Mouse (Mus musculus): ENCODE results near the gene Tenm4. TPM values are rescaled to one million over a fixed set of nuclear protein-coding genes. Genes with fewer than 3 reads are reported as not detected.

Tenm4 gene
- total and polyA plus RNA-seq, 3 experiments = 0.04 to 0.38 TPM; not detected in 1

- no peaks in the 10 kb centered on the region for H3K36me3 ChIP-seq (replicated peaks)
- H3K4me1 ChIP-seq (ENCODE audit: insufficient read depth, low read depth, low read length) = no peaks in the 10 kb centered on the region
- H3K27me3 ChIP-seq (ENCODE audit: insufficient read depth, low read length) = no peaks in the 10 kb centered on the region
- ATAC-seq (ENCODE audit: extremely low read depth, insufficient number of reproducible peaks, low FRiP score, poor library complexity, severe bottlenecking) = no peak
- H3K4me3 ChIP-seq (ENCODE audit: low read depth, low read length) = no peak overlapping the region
- peaks cover 52% of the 10 kb centered on the region for H3K9me3 ChIP-seq (replicated peaks)
- DNase-seq (ENCODE audit: low spot score) = no peak
- TF ChIP-seq CTCF (IDR thresholded peaks at IDR 0.05; ENCODE audit: low read depth, low read length) (no peak), TAL1 (conservative IDR thresholded peaks at IDR 0.05; ENCODE audit: low read depth, low read length) (no peak), POLR2AphosphoS5 (IDR thresholded peaks at IDR 0.05; ENCODE audit: insufficient replicate concordance, low read depth, low read length) (no peak), GATA1 (IDR thresholded peaks at IDR 0.05; ENCODE audit: borderline replicate concordance, low read length) (no peak), GATA2 (IDR thresholded peaks at IDR 0.05; ENCODE audit: borderline replicate concordance, low read depth, low read length) (no peak)
Observed at GRCm38 (mm10) chr7:96230720-96231241, 59.7 kb downstream of the Tenm4 start.

- DNase-seq (ENCODE audit: low spot score) (no peak), ATAC-seq (ENCODE audit: extremely low read depth, insufficient number of reproducible peaks, low FRiP score, poor library complexity, severe bottlenecking) (no peak)
- H3K27me3 ChIP-seq (ENCODE audit: insufficient read depth, low read length) = no peaks in the 10 kb centered on the region
- TF ChIP-seq GATA2 (IDR thresholded peaks at IDR 0.05; ENCODE audit: borderline replicate concordance, low read depth, low read length) (no peak), CTCF (IDR thresholded peaks at IDR 0.05; ENCODE audit: low read depth, low read length) (no peak), TAL1 (conservative IDR thresholded peaks at IDR 0.05; ENCODE audit: low read depth, low read length) (no peak), POLR2AphosphoS5 (IDR thresholded peaks at IDR 0.05; ENCODE audit: insufficient replicate concordance, low read depth, low read length) (no peak), GATA1 (IDR thresholded peaks at IDR 0.05; ENCODE audit: borderline replicate concordance, low read length) (no peak)
- H3K36me3 ChIP-seq (replicated peaks) = no peaks in the 10 kb centered on the region
- no peaks in the 10 kb centered on the region for H3K4me1 ChIP-seq (ENCODE audit: insufficient read depth, low read depth, low read length)
- H3K4me3 ChIP-seq (ENCODE audit: low read depth, low read length) = no peak overlapping the region
- peaks cover 48% of the 10 kb centered on the region for H3K9me3 ChIP-seq (replicated peaks)
Observed at GRCm38 (mm10) chr7:96235847-96236246, 64.8 kb downstream of the Tenm4 start.

- no peak for TF ChIP-seq CTCF (IDR thresholded peaks at IDR 0.05; ENCODE audit: low read depth, low read length)
- no peak for TF ChIP-seq GATA2 (IDR thresholded peaks at IDR 0.05; ENCODE audit: borderline replicate concordance, low read depth, low read length)
- no peak for TF ChIP-seq POLR2AphosphoS5 (IDR thresholded peaks at IDR 0.05; ENCODE audit: insufficient replicate concordance, low read depth, low read length)
- no peak for TF ChIP-seq TAL1 (conservative IDR thresholded peaks at IDR 0.05; ENCODE audit: low read depth, low read length)
- TF ChIP-seq GATA1 (IDR thresholded peaks at IDR 0.05; ENCODE audit: borderline replicate concordance, low read length) = no peak
- Histone ChIP-seq H3K4me1 (ENCODE audit: insufficient read depth, low read depth, low read length) (no peaks in the 10 kb centered on the region), H3K27me3 (ENCODE audit: insufficient read depth, low read length) (no peaks in the 10 kb centered on the region), H3K9me3 (replicated peaks) (peaks cover 48% of the 10 kb centered on the region), H3K36me3 (replicated peaks) (no peaks in the 10 kb centered on the region), H3K4me3 (ENCODE audit: low read depth, low read length) (no peak overlapping the region)
- DNase-seq (ENCODE audit: low spot score) (no peak), ATAC-seq (ENCODE audit: extremely low read depth, insufficient number of reproducible peaks, low FRiP score, poor library complexity, severe bottlenecking) (no peak)
Observed at GRCm38 (mm10) chr7:96240661-96241060, 69.6 kb downstream of the Tenm4 start.

GRCm38 (mm10) chr7:96242328-96243185, 71.5 kb downstream of the Tenm4 start:
- TF ChIP-seq CTCF (IDR thresholded peaks at IDR 0.05; ENCODE audit: low read depth, low read length) (no peak), GATA1 (IDR thresholded peaks at IDR 0.05; ENCODE audit: borderline replicate concordance, low read length) (no peak), TAL1 (conservative IDR thresholded peaks at IDR 0.05; ENCODE audit: low read depth, low read length) (no peak), GATA2 (IDR thresholded peaks at IDR 0.05; ENCODE audit: borderline replicate concordance, low read depth, low read length) (no peak)
- no peak overlapping the region for H3K4me3 ChIP-seq (ENCODE audit: low read depth, low read length)
- no peak for DNase-seq (ENCODE audit: low spot score)
- no peaks in the 10 kb centered on the region for H3K36me3 ChIP-seq (replicated peaks)
- H3K9me3 ChIP-seq (replicated peaks) = peaks cover 42% of the 10 kb centered on the region
- no peak for ATAC-seq (ENCODE audit: extremely low read depth, insufficient number of reproducible peaks, low FRiP score, poor library complexity, severe bottlenecking)
- H3K4me1 ChIP-seq (ENCODE audit: insufficient read depth, low read depth, low read length) = no peaks in the 10 kb centered on the region
- no peaks in the 10 kb centered on the region for H3K27me3 ChIP-seq (ENCODE audit: insufficient read depth, low read length)

GRCm38 (mm10) chr7:96244796-96245195, 73.8 kb downstream of the Tenm4 start:
- DNase-seq (ENCODE audit: low spot score) (no peak), ATAC-seq (ENCODE audit: extremely low read depth, insufficient number of reproducible peaks, low FRiP score, poor library complexity, severe bottlenecking) (no peak)
- H3K4me3 ChIP-seq (ENCODE audit: low read depth, low read length) = no peak overlapping the region
- H3K36me3 ChIP-seq (replicated peaks) = no peaks in the 10 kb centered on the region
- H3K9me3 ChIP-seq (replicated peaks) = peaks cover 37% of the 10 kb centered on the region
- H3K27me3 ChIP-seq (ENCODE audit: insufficient read depth, low read length) = no peaks in the 10 kb centered on the region
- no peak for TF ChIP-seq POLR2AphosphoS5 (IDR thresholded peaks at IDR 0.05; ENCODE audit: insufficient replicate concordance, low read depth, low read length)
- no peak for TF ChIP-seq TAL1 (conservative IDR thresholded peaks at IDR 0.05; ENCODE audit: low read depth, low read length)
- TF ChIP-seq GATA1 (IDR thresholded peaks at IDR 0.05; ENCODE audit: borderline replicate concordance, low read length) = no peak
- TF ChIP-seq GATA2 (IDR thresholded peaks at IDR 0.05; ENCODE audit: borderline replicate concordance, low read depth, low read length) = no peak
- TF ChIP-seq CTCF (IDR thresholded peaks at IDR 0.05; ENCODE audit: low read depth, low read length) = no peak
- no peaks in the 10 kb centered on the region for H3K4me1 ChIP-seq (ENCODE audit: insufficient read depth, low read depth, low read length)

GRCm38 (mm10) chr7:96259630-96260029, 88.6 kb downstream of the Tenm4 start:
- ATAC-seq (ENCODE audit: extremely low read depth, insufficient number of reproducible peaks, low FRiP score, poor library complexity, severe bottlenecking) (no peak), DNase-seq (ENCODE audit: low spot score) (no peak)
- Histone ChIP-seq H3K36me3 (replicated peaks) (no peaks in the 10 kb centered on the region), H3K4me1 (ENCODE audit: insufficient read depth, low read depth, low read length) (no peaks in the 10 kb centered on the region), H3K4me3 (ENCODE audit: low read depth, low read length) (no peak overlapping the region), H3K9me3 (replicated peaks) (peaks cover 36% of the 10 kb centered on the region), H3K27me3 (ENCODE audit: insufficient read depth, low read length) (no peaks in the 10 kb centered on the region)
- TF ChIP-seq TAL1 (conservative IDR thresholded peaks at IDR 0.05; ENCODE audit: low read depth, low read length) (no peak), POLR2AphosphoS5 (IDR thresholded peaks at IDR 0.05; ENCODE audit: insufficient replicate concordance, low read depth, low read length) (no peak), GATA1 (IDR thresholded peaks at IDR 0.05; ENCODE audit: borderline replicate concordance, low read length) (no peak), GATA2 (IDR thresholded peaks at IDR 0.05; ENCODE audit: borderline replicate concordance, low read depth, low read length) (no peak), CTCF (IDR thresholded peaks at IDR 0.05; ENCODE audit: low read depth, low read length) (no peak)

Measured in G1E (cell line).